Mouse (Mus musculus): ENCODE results near the gene Pcgf6. TPM values are rescaled to one million over a fixed set of nuclear protein-coding genes. Genes with fewer than 3 reads are reported as not detected.

Gene Pcgf6
- 1 to 10 TPM; 5.3 to 7.0 TPM for total RNA-seq (2021)
- long read RNA-seq, experiment 1, transcript Pcgf6-201 (10 exons, 2,159 nt): major isoform, 8 of 9 reads
- long read RNA-seq, experiment 1, partial matches to known transcripts: 0 of 9 reads
- long read RNA-seq, experiment 1, other reads (novel, unspliced or antisense): 1 of 9 reads
- long read RNA-seq, experiment 2, transcript Pcgf6-201 (10 exons, 2,159 nt): major isoform, 8 of 10 reads
- long read RNA-seq, experiment 2, partial matches to known transcripts: 0 of 10 reads
- long read RNA-seq, experiment 2, other reads (novel, unspliced or antisense): 2 of 10 reads

DNA sequence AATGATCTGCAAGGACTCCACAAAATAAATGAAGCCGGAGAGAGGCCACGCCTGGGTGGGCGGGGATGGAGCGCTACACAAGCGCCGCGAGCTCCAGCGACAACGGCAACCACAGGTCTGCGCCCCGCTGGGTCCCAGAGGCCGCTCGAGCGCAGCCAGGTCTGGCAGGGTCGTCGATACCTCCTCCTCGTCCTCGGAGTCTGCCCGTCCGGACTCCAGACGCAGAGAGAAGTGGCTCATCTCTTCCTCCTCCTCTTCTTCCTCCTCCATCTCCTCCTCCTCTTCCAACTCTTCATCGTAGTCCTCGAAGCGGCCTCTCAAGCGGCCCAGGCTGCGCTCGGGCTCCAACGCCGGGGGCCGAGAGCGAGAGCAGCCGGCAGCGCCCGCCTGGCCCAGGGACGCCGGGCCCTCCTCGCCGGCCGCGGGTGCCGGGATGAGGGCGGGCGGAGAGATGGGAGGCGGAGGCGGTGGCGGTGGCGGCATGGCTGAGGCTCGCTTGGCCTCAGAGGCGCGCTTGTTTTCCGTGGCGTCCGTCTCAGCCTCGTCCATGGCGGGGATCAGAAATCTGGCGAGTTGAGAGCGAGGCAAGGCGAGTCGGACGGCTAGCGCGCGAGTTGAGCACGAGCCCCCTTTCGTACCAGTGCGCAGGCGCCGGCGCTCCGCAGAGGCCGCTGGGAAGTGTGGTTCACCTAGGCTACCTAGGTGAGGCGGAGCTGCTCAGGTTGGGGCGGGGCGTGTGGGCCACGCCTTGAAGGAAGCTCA lies at the start of gene Pcgf6:
Gene Pcgf6 (minus strand): TSS at position 636 of the 762 bp plus-strand sequence.
- DNase-seq (ENCODE audit: low spot score in 2 of 2): peak; percentile 36 to 71

DNA sequence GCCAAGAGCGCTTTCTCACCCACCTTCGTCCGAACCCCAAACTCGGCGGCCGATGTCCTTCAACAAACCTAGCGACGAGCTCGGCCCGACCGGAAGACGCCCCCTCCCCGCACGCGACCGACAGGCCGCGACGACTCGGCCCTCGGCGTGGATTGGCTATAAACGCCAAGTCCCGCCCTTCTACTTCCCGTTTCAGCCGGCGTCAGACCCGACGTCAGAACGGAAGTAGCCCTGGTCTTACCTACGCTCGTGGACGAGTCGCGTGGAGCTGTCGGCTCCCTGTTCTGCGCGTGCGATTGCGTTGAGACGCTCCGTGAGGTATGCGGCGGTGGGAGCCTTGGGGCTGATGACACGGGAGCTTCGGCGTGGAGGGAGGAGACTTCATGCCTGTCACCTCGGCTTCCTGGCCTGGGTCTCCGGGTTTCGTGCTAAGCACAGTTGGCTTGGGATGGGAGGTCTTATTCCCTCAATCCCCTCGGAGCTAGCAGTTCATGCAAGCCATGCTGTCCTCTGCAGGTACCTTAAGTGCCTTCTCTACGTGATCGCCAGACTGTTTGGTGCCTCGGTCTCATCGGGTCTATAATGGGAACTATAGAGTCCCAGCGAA lies 39.9 kb upstream of the Pcgf6 start, which contains the start of the genes Usmg5 and Pdcd11:
Gene Usmg5 (minus strand): TSS at position 98 of the 607 bp plus-strand sequence.
Gene Pdcd11 (plus strand): TSS at position 219 of the 607 bp plus-strand sequence.
- peak; percentile 85 to 95 for DNase-seq (ENCODE audit: low spot score in 2 of 2)

DNA sequence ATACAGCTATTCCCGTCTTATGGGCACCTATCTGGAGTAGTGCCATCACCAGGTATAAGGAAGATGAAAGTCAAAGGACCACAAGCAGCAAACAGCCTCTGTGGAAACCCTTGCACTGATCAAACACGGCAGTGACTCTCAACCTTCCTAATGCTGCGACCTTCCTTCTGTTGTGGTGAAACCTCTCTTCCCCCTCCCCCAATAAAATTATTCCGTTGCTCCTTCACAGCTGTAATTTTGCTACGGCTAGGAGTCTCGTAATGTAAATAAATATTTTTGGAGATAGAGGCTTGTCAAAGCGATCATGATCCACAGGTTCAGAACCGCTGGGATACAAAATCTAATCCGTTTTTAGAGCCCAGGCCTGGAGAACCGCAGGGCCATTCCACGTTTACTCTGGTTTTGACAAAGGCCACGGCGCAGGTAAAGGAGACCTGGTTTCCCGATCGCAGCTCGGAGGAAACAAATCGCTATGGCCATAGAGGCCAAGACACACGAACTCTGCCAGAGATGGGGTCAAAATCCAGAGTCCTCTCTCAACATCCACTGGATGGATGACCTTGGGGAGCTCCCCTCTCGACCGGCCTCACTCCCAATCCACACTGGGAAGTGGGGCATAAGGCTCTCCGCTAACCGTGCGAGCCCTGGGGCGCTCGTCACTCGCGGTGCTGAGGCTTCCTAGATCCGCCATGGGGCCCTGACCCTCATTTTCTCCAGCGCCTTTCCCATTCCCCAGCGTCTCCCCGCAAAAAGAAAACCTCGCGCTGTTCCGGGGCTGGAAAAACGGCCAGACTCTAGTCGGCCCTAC lies 39.2 kb upstream of the Pcgf6 start:
- no peak for DNase-seq (ENCODE audit: low spot score in 2 of 2)

DNA sequence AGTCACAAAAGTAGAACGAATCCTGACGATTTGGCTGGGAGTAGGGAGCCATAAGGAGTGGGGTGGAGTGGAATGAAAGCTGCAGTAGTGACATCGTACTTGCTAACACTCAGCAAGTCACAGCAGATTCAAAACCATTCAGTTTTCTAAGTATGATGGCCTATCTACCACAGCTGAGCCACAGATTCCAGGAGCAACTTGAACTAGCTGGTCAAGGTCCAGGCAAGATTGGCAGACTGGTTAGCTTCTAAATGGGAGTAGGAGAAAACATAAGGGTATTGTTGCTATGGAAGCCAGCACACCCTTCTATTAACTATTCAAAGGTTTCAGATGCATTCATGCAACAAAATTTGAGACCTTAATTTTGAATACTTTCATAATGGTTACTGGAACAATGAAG lies 37.5 kb upstream of the Pcgf6 start:
- no peak for DNase-seq (ENCODE audit: low spot score in 2 of 2)

DNA sequence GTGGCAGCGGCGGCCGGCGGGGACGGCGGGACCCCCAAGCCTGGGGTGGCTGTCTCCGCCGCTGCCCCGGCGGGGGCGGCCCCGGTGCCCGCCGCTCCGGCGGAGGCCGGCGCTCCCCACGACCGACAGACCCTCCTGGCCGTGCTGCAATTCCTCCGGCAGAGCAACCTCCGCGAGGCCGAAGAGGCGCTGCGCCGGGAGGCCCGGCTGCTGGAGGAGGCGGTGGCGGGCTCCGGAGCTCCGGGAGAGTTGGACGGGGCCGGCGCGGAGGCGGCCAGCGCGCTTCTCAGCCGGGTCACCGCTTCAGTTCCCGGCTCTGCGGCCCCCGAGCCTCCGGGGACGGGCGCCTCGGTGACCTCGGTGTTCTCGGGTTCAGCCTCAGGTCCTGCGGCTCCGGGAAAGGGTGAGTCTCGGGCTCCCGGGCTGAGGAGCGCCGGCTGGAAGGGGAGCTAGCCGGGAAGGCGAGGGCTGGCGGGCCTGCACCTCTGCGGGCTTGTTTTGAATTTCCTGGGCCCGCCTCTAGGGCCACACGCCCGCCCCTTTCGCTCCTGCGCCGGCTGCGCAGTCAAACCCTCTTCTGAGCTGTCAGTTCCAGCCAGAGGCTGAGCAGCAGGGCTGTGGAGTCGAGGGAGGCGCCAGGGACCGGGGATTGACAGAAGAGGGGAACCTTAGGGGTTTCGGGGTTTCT lies 17.4 kb upstream of the Pcgf6 start:
- peak; percentile 71 to 85 for DNase-seq (ENCODE audit: low spot score in 2 of 2)

DNA sequence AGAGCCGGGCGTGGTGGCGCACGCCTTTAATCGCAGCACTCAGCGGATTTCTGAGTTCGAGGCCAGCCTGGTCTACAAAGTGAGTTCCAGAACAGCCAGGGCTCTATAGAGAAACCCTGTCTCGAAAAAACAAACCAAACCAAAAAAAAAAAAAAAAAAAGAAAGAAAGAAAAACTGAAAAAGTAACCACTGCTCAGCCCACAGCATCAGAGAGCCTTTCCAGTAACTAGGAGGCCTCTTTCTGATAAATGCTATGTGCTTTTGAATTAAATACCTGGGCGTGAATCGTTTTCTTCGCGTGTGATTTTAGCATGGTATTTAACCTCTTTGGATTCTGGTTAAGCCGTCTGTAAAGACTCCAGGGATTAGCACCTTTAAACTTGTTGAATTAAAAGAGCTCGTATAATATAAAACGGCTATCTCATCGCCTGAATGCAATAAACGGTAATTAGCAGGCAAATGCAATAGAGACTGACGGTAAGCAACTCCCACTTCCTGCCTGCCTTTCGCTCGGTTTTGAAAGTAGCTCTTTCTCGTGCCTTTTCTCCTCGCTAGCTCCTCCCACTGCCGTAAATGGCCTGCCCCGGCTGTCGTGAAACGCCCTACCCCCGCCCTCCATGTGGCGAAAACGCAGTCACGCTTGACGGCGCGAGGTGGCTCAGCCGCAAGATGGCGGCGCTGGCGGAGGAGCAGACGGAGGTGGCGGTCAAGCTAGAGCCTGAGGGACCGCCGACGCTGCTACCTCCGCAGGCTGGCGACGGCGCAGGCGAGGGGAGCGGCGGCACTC lies 16.6 kb upstream of the Pcgf6 start, which contains the start of gene Taf5:
Gene Taf5 (plus strand): TSS at position 651 of the 787 bp plus-strand sequence.
- DNase-seq (ENCODE audit: low spot score in 2 of 2): peak; percentile 92 to 97

DNA sequence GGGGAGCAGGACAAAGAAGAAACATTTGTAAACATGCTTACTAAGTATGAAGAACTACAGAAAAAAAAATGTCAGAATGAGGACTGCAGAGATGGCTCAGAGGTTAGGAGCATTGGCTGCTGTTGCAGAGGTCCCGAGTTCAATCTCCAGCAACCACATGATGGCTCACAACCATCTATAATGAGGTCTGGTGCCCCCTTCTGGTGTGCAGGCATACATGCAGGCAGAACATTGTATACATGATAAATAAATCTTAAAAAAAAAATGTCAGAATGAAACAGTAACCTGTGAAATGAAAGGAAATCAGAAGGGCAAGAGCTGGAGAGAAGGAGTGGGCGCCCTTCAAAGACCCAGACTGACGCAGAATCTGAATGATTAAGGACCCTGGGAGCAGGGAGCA lies 15.2 kb upstream of the Pcgf6 start:
- no peak for DNase-seq (ENCODE audit: low spot score in 2 of 2)

DNA sequence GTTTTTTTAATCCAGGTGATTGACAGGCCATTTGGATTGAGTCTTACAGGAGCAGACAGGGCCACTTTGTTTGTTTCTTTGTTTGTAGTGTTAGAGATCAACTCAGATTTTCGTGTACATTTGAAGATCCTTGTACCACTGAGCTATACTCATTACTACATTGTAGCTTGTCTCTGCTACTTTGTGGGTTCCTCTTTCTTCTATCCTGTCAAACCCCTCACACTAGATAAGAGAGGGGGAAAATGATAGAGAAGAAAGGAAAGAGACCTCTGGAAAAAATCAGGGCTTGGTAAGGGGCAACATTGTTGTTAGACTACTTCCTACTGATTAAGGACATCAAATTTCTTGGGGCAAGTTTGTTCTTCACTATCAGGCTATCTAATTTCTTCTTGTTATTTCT lies 7.0 kb upstream of the Pcgf6 start:
- DNase-seq (ENCODE audit: low spot score in 2 of 2): no peak

DNA sequence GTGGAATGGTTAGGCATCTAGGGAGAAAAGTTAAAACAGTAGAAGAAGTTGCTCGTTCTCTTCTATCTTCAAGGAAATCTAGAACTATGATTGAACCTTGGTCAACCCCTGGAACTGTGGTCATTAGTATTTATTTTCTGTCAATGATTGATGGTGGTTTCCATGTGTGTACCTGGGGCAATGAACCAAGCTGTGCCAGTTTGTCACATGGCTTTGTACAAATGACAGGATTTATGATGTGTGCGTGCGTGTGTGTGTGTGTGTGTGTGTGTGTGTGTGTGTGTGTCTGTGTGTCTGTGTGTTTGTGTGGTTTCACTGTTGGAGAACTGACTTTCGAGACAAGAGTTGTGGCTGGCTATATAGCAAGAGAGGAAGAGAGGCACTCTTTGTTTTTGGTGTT lies 2.8 kb upstream of the Pcgf6 start:
- no peak for DNase-seq (ENCODE audit: low spot score in 2 of 2)

DNA sequence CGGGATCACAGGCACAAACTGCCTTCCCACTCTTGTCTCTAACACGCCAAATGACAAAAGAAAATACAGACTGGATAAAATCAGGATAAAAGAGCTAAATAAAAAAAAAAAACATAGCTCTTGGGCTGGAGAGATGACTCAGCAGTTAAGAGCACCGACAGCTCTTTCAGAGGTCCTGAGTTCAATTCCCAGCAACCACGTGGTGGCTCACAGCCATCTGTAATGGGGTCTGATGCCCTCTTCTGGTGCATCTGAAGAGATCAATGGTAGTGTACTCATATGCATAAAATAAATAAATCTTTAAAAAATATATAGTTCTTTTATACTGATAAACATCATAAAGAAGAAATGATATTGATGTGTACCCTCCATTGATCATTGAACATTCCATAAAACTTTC lies 2.2 kb upstream of the Pcgf6 start:
- DNase-seq (ENCODE audit: low spot score in 2 of 2): no peak

DNA sequence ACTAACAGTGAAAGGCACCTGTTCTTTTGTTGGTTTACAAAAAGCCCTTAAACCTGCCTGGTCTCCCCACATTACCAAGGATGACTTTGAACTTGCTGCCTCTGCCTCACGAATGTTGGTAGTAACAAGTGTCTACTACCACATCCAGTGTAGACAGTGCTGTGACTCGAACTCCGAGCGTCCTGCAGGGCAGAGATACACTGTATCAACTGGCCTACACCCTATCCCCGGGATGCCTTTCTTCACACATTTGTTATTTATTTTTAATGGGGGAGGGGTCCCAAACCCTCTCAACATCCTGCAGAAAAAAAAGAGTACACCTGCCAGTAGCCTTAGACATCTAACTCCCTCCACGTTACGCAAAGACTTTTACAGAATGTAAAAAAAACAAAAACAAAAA lies 866 bp downstream of the Pcgf6 start:
- no peak for DNase-seq (ENCODE audit: low spot score in 2 of 2)

DNA sequence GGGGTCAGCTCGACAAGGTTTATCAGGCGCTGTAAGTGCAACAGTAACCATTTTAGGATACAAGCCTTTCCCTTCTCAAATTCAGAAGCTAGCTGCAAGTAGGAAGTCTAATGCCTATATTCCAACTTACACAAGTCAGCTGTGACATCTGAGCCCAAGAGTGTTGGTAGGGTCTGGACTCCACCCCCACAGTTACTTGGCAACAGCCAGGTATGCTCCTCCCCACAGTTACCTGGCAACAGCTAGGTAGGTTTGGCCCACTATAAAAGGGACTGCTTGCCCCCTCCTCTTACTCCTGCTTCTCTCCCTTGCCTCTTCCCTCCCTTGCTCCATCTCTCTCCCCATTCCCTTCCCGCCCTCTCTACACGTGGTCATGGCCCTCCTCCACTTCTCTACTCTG lies 1.6 kb downstream of the Pcgf6 start:
- DNase-seq (ENCODE audit: low spot score in 2 of 2): no peak

DNA sequence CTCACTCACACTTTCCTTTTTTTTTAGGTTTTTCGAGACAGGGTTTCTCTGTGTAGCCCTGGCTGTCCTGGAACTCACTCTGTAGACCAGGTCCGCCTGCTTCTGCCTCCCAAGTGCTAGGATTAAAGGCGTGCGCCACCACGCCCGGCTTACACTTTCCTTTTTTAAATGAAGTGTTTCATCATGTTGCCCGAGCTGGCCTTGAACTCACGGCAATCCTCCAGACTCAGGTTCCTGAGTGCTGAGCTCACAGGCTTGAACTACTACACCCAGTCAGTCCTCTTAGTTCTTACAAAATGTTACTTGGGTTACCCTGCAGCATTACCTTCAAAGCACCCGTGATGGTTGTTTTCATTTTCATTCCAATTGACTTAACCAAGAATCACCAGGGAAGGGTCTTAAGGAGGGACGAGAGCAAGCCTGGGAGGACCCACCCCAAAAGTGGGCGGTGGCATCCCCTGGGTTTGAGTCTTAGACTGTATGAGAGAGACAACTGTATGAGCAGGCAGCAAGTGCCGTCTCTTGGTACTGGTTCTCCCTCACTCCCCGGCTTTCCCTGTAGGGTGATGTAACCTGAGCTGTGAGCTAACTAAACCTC lies 3.4 kb downstream of the Pcgf6 start:
- no peak for DNase-seq (ENCODE audit: low spot score in 2 of 2)

DNA sequence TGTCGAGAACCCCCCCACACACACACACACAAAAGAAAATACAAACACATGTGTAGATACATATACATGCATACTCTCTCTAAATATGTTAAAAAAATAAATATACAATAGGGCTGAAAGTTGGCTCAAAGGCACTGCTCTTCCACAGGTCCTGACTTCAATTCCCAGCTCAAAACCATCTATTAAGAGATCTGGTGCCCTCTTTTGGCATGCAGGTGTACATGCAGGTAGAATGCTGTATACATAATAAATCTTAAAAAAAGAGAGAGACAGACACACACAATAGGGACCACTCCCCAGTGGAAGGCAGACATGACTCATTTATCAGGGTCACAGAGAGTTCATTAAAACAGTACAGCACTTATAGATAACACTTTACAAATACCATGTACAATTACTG lies 4.4 kb downstream of the Pcgf6 start:
- no peak for DNase-seq (ENCODE audit: low spot score in 2 of 2)

DNA sequence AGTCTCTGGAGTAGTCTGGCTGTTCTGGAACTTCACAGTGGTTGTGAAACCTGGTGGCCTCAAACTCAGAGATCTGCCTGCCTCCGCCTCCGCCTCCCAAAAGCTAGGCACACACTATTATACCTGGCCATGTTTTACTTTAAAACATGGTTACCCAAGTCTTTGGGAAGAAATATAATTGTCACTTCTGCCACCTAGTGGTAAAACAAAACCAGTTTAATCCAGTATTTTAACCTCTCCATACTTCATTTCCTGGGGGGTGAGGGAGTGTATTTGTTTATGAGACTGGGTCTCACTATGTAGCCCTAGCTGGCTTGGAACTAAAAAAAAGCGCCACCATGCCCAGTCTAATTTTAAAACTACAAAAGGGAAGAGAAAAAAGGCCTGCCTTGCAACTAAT lies 7.1 kb downstream of the Pcgf6 start:
- DNase-seq (ENCODE audit: low spot score in 2 of 2): no peak

DNA sequence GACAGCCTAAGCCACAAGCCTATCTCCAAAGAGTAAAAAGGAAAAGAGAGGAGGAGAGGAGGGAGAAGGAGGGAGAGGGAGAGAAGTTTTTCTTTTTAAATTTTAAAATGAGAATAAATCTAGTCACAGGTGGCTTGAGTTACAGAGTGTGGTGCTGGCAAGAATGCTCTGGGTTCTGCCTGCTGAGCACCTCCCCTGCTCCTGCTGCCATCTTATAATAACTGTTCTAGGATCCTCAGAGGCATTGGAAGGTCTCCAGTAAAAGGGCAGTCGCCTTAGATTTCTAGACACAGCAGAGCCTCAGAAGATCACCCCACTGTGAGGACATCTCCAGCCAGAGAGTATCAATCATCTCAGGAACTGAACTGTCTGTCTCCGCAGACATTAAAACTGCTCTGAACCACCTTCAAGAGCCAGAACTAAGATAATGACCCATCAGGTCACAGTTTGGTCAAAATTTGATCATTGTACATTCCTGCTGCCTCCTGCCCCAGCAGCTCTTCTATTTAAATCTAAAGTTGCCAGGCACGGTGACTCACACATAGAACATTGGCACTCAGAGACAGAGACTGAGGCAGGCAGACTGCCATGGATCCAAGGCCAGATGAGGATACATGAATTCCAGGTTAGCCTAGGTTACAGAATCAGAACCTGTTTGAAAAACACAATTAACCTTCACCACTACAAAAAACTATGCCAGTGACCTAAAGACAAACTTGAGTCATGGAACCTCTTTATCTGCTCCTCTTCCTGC lies 9.8 kb downstream of the Pcgf6 start:
- DNase-seq (ENCODE audit: low spot score in 2 of 2): no peak

DNA sequence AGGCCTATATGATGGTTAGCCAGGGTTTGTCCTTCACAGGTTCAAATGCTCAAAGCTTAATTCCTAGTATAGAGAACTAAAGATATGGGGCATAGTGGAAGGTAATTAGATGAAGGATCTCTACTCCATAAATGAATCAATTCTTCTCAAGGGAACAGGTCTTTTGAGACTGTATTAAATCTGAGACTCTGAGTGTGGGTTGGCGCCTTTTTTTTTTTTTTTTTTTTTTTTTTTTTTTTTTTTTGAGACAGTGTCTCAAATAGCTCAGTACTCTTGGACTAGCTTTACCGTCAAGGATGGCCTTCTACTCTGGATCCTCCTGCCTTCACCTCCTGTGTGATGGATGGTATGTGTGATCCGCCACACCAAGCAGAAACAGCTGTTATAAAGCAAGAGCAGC lies 14.1 kb downstream of the Pcgf6 start:
- DNase-seq (ENCODE audit: low spot score in 2 of 2): no peak

DNA sequence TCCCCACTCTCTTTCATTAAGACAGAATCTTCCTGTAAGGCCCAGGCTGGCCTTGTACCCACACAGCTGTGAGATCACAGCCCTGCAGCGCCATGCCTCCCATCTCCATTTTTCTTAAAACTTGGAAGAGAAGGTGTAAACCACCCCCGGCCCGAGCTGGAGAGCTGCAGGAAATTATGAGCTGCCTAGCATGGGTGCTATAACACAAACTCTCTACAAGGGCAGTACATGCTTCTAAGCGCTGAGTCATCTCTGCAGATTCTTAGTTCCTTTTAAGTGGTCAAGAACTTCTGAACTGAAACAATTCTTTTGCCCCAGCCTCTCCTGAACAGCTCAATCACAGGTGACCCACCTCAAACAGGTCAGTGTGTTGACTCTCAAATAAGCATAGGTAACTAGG lies 15.8 kb downstream of the Pcgf6 start:
- no peak for DNase-seq (ENCODE audit: low spot score in 2 of 2)

DNA sequence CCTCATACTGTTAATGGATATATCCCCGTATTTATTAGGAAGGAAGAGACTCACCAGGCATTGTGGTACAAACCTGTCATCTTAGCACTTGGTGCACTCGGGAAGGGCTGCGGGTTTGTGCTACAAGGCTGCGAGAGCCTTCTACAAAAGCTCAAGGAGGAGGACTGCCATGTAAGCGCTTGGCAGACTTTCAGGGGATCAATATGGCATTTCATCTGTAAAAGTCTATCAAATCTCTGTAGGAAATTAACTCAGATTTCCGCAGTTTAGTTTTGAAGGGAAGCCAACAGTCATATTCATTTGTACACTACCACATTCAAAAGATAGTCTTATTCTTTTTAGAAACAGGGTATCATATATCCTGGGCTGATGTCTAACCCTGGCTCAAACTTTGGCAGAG lies 18.9 kb downstream of the Pcgf6 start:
- no peak for DNase-seq (ENCODE audit: low spot score in 2 of 2)

Measured in gastrocnemius, postnatal 4 days (tissue).